Mouse (Mus musculus) kidney, embryonic 15.5 days (tissue): Measurements from ENCODE around the gene 3110009E18Rik. TPM values are rescaled to one million over a fixed set of nuclear protein-coding genes. Genes with fewer than 3 reads are reported as not detected.

Source experiments
- ATAC-seq: fragments of 200-750 bp; cut with Nextera tagmentation; replicated peaks from 2 replicates; pipeline ENCODE4 v1.8.0; 2017; ENCODE audit warnings: moderate TSS enrichment; ENCODE audit not compliant: low FRiP score
- H3K27ac ChIP-seq: fragments of 300-500 bp; sonication (generic); 2 replicates; pipeline ENCODE4 v1.5.1; 2015; ENCODE audit warnings: mild to moderate bottlenecking, inconsistent platforms
- H3K27me3 ChIP-seq: fragments of 300-500 bp; sonication (generic); 2 replicates; pipeline ENCODE4 v1.6.1; 2015; ENCODE audit warnings: inconsistent platforms
- H3K36me3 ChIP-seq: fragments of 300-500 bp; sonication (generic); 2 replicates; pipeline ENCODE4 v1.6.1; 2015; ENCODE audit warnings: inconsistent platforms
- H3K4me1 ChIP-seq: fragments of 300-500 bp; sonication (generic); 2 replicates; pipeline ENCODE4 v1.6.1; 2015; ENCODE audit warnings: inconsistent platforms
- H3K4me2 ChIP-seq: fragments of 300-500 bp; sonication (generic); 2 replicates; pipeline ENCODE4 v1.6.1; 2015; ENCODE audit warnings: moderate library complexity, mild to moderate bottlenecking, inconsistent platforms
- H3K4me3 ChIP-seq: fragments of 300-500 bp; sonication (generic); replicated peaks from 2 replicates; pipeline ENCODE4 v1.5.1; 2015; ENCODE audit warnings: mild to moderate bottlenecking, inconsistent platforms
- H3K9ac ChIP-seq: fragments of 300-500 bp; sonication (generic); 2 replicates; pipeline ENCODE4 v1.6.1; 2015; ENCODE audit warnings: mild to moderate bottlenecking, inconsistent platforms
- H3K9me3 ChIP-seq: fragments of 300-500 bp; sonication (generic); replicated peaks from 2 replicates; pipeline ENCODE4 v1.6.1; 2016; ENCODE audit warnings: inconsistent platforms
- WGBS: fragments of 180-500 bp; shearing (Covaris S2); methylation state at CpG from one replicate; pipeline ENCODE4 v1.1.7; 2015; ENCODE audit warnings: mixed read lengths; 5-methylcytosine and 5-hydroxymethylcytosine counted together
- polyA plus RNA-seq: library from polyadenylated mRNA; unstranded; fragments of >200 nt; fragmentation: Nextera tagmentation; extraction: Ambion mirVana; gene quantifications from 2 replicates; pipeline ENCODE4 v1.2.1, GENCODE M21; 2015

3110009E18Rik gene
- polyA plus RNA-seq, 1 experiment from 2014 or later: 19.7 TPM

GRCm38 (mm10) chr1:120126318-120126717, 5.3 kb downstream of the 3110009E18Rik start:
- H3K36me3 ChIP-seq: no peaks in the 10 kb centered on the region
- H3K9me3 ChIP-seq: no peaks in the 10 kb centered on the region
- no peak overlapping the region for H3K4me3 ChIP-seq
- no peak overlapping the region for H3K27ac ChIP-seq
- H3K4me1 ChIP-seq: peaks cover 13% of the 10 kb centered on the region; the same call in 1 of the 2 replicates
- no peak overlapping the region for H3K9ac ChIP-seq
- ATAC-seq: no peak
- 77% methylated on average over 9 of the region's 9 CpGs for WGBS
- no peak overlapping the region for H3K4me2 ChIP-seq
- H3K27me3 ChIP-seq: no peaks in the 10 kb centered on the region

- Histone ChIP-seq H3K27ac (no peak overlapping the region), H3K4me3 (no peak overlapping the region), H3K9ac (no peak overlapping the region), H3K36me3 (no peaks in the 10 kb centered on the region), H3K4me2 (no peak overlapping the region), H3K9me3 (no peaks in the 10 kb centered on the region), H3K4me1 (no peaks in the 10 kb centered on the region), H3K27me3 (no peaks in the 10 kb centered on the region)
- WGBS: 94% methylated on average over 1 of the region's 1 CpGs
- ATAC-seq: no peak
Measured at GRCm38 (mm10) chr1:120132376-120132775, 11.4 kb downstream of the 3110009E18Rik start.

GRCm38 (mm10) chr1:120135934-120136786, 15.2 kb downstream of the 3110009E18Rik start:
- H3K4me3 ChIP-seq: no peak overlapping the region
- no peaks in the 10 kb centered on the region for H3K36me3 ChIP-seq
- no peaks in the 10 kb centered on the region for H3K27me3 ChIP-seq
- no peaks in the 10 kb centered on the region for H3K4me1 ChIP-seq
- no peak for ATAC-seq
- no peak overlapping the region for H3K4me2 ChIP-seq
- 79% methylated on average over 7 of the region's 7 CpGs for WGBS
- H3K27ac ChIP-seq: no peak overlapping the region
- H3K9me3 ChIP-seq: no peaks in the 10 kb centered on the region
- H3K9ac ChIP-seq: no peak overlapping the region

GRCm38 (mm10) chr1:120138923-120139540, 18.0 kb downstream of the 3110009E18Rik start:
- Histone ChIP-seq H3K4me1 (no peaks in the 10 kb centered on the region), H3K9me3 (no peaks in the 10 kb centered on the region), H3K4me3 (no peak overlapping the region), H3K27me3 (no peaks in the 10 kb centered on the region), H3K27ac (no peak overlapping the region), H3K9ac (no peak overlapping the region), H3K36me3 (no peaks in the 10 kb centered on the region), H3K4me2 (no peak overlapping the region)
- WGBS: 53% methylated on average over 7 of the region's 7 CpGs
- no peak for ATAC-seq

- Histone ChIP-seq H3K9ac (no peak overlapping the region), H3K4me1 (no peaks in the 10 kb centered on the region), H3K4me2 (no peak overlapping the region), H3K36me3 (no peaks in the 10 kb centered on the region), H3K9me3 (no peaks in the 10 kb centered on the region), H3K4me3 (no peak overlapping the region), H3K27ac (no peak overlapping the region), H3K27me3 (no peaks in the 10 kb centered on the region)
- ATAC-seq: no peak
- 78% methylated on average over 9 of the region's 9 CpGs for WGBS
Measured at GRCm38 (mm10) chr1:120140144-120140693, 19.2 kb downstream of the 3110009E18Rik start.

- WGBS: 81% methylated on average over 5 of the region's 5 CpGs
- Histone ChIP-seq H3K4me3 (no peak overlapping the region), H3K9me3 (no peaks in the 10 kb centered on the region), H3K9ac (no peak overlapping the region), H3K27ac (no peak overlapping the region), H3K4me1 (0 out of 2 replicates have a peak, but pooled peaks cover 5% of the 10 kb centered on the region), H3K4me2 (no peak overlapping the region), H3K27me3 (no peaks in the 10 kb centered on the region), H3K36me3 (no peaks in the 10 kb centered on the region)
- ATAC-seq: no peak
Measured at GRCm38 (mm10) chr1:120142551-120142950, 21.6 kb downstream of the 3110009E18Rik start.

GRCm38 (mm10) chr1:120145527-120146216, 24.7 kb downstream of the 3110009E18Rik start:
- H3K4me1 ChIP-seq: 0 out of 2 replicates have a peak, but pooled peaks cover 5% of the 10 kb centered on the region
- 81% methylated on average over 8 of the region's 8 CpGs for WGBS

GRCm38 (mm10) chr1:120146994-120147393, 26.0 kb downstream of the 3110009E18Rik start:
- Histone ChIP-seq H3K4me3 (no peak overlapping the region), H3K27me3 (no peaks in the 10 kb centered on the region), H3K4me2 (no peak overlapping the region), H3K9ac (no peak overlapping the region), H3K36me3 (no peaks in the 10 kb centered on the region), H3K9me3 (no peaks in the 10 kb centered on the region), H3K27ac (no peak overlapping the region), H3K4me1 (0 out of 2 replicates have a peak, but pooled peaks cover 5% of the 10 kb centered on the region)
- ATAC-seq: no peak

More at GRCm38 (mm10) chr1:120145527-120146216, 24.7 kb downstream of the 3110009E18Rik start:
- ATAC-seq: no peak
- H3K9me3 ChIP-seq: no peaks in the 10 kb centered on the region
- H3K27ac ChIP-seq: no peak overlapping the region
- no peak overlapping the region for H3K4me2 ChIP-seq
- H3K9ac ChIP-seq: no peak overlapping the region
- no peaks in the 10 kb centered on the region for H3K27me3 ChIP-seq
- H3K36me3 ChIP-seq: no peaks in the 10 kb centered on the region
- no peak overlapping the region for H3K4me3 ChIP-seq

- Histone ChIP-seq H3K27ac (no peak overlapping the region), H3K36me3 (no peaks in the 10 kb centered on the region), H3K4me1 (no peaks in the 10 kb centered on the region), H3K4me2 (no peak overlapping the region), H3K9me3 (no peaks in the 10 kb centered on the region), H3K27me3 (no peaks in the 10 kb centered on the region), H3K4me3 (no peak overlapping the region), H3K9ac (no peak overlapping the region)
- ATAC-seq: no peak
Measured at GRCm38 (mm10) chr1:120154232-120154631, 33.2 kb downstream of the 3110009E18Rik start.

- Histone ChIP-seq H3K4me2 (no peak overlapping the region), H3K4me3 (no peak overlapping the region), H3K27me3 (no peaks in the 10 kb centered on the region), H3K27ac (no peak overlapping the region), H3K9ac (no peak overlapping the region), H3K36me3 (no peaks in the 10 kb centered on the region), H3K4me1 (0 out of 2 replicates have a peak, but pooled peaks cover 3% of the 10 kb centered on the region), H3K9me3 (no peaks in the 10 kb centered on the region)
- ATAC-seq: no peak
- WGBS: 33% methylated on average over 1 of the region's 1 CpGs
Measured at GRCm38 (mm10) chr1:120155325-120155724, 34.3 kb downstream of the 3110009E18Rik start.

GRCm38 (mm10) chr1:120158474-120159127, 37.6 kb downstream of the 3110009E18Rik start:
- H3K27ac ChIP-seq: no peak overlapping the region
- no peak overlapping the region for H3K4me2 ChIP-seq
- no peak overlapping the region for H3K9ac ChIP-seq
- ATAC-seq: no peak
- H3K9me3 ChIP-seq: no peaks in the 10 kb centered on the region
- no peaks in the 10 kb centered on the region for H3K27me3 ChIP-seq
- 0 out of 2 replicates have a peak, but pooled peaks cover 3% of the 10 kb centered on the region for H3K4me1 ChIP-seq
- no peaks in the 10 kb centered on the region for H3K36me3 ChIP-seq
- WGBS: 87% methylated on average over 9 of the region's 9 CpGs
- H3K4me3 ChIP-seq: no peak overlapping the region
